Mouse (Mus musculus) liver, embryonic 14.5 days (tissue): Measurements from ENCODE around the gene Rad23a.

Experiments used
- CTCF ChIP-seq: IDR thresholded peaks from 2 replicates; pipeline ENCODE4 v1.5.1; 2016; ENCODE audit warnings: antibody characterized with exemption, low read depth, control low read depth
- EP300 ChIP-seq: IDR thresholded peaks from 2 replicates; pipeline ENCODE4 v1.6.1; 2016; ENCODE audit warnings: antibody characterized with exemption, low read depth

DNA sequence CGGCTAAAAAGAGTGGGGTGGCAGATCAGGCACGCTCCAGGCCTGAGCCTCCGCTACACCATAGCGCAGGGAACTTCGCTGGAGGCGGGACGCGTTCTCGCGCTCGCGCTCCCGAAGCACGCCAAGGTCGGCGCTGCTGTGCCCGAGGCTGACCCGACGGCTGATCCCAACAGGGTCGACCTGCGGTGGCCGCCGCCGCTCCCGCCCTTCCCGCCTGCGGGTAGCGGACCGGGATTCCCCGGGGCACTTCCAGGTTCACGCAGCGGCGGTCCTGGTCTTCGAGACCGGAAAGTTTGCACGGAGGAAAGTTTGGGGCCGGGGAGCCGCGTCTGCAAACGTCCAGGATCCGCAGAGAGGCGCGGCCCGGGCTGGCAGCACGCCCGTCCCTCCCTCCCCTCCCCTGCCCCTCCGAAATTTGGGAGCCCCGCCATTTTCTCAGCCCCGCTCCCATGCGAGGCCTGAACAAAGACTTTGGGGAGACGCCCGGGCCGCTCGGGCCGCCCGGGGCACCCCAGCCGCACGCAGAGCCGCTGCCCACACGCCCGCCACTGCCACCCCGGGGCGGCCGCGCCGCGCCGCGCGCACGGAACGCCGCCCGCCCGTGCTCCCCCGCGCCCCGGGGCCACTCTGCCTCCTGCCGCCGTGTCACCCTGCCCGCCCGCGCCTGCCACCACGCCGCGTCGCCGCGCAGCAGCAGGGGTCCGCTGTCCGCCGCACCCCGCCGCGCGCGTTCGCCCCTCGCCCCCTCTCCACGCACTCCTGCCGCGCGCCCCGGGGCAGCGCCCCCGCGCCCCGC is 41.1 kb downstream of the Rad23a start:
- TF ChIP-seq EP300 (no peak), CTCF (no peak)
